Mouse (Mus musculus): ENCODE results near the gene Shox2. TPM values are rescaled to one million over a fixed set of nuclear protein-coding genes. Genes with fewer than 3 reads are reported as not detected.

Gene Shox2
- total RNA-seq (2023), result not detected in 4 replicates

DNA sequence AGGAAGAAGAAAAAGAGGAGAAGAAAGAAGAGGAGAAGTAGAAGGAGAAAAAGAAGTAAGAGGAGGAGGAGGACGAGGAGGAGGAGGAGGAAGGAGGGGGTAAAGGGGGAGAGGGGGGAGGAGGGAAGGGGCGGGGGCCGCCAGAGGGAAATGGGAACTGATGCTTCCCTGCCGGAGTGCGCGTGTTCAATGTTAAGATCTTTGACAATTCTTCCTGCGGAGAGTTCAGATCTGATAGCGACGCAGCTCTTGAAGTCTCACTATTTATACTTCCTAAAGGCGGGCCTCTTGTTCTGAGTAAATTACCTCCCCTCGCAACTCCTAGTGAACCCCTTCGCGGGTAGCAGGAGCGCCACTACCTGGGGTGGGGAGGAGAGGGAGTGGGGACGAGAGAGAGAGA lies at the start of gene Shox2:
Shox2 (minus strand) TSS at position 66 of the 400 bp plus-strand sequence.

DNA sequence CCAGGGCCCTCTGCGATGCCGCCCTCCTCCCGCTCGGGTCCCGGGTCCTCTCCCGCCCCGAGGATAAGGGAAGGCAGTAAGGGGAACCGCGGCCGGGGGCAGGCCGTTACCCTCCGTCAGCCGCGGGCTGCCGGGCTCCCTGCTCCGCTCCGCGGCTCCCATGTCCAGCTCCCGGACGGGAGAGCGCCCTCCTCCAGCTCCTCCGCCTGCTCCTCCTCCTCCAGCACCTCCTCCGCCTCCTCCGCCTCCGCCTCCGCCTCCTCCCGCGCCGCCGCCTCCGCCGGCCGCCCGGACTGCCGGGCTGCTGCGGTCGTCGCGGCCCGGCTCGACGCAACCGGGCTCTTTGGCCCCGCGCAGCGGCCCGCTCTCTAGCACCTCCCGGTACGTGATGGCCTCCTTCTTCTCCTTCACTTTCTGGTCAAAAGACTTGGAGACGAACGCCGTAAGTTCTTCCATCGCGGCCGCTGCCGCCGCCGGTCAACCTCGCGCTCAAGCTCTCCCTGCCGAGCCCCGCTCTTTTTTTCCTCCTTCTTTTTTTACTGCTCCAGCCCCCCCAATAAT lies 390 bp downstream of the Shox2 start, which contains the start of gene Rsrc1:
Rsrc1 (plus strand) TSS at position 290 of the 561 bp plus-strand sequence.

Other genes with a start within 250 kb of the Shox2 start
- gene Rsrc1, start 381 bp downstream of the Shox2 start, total RNA-seq (2023), result 32.6 to 41.1 TPM (median 34.5 TPM) in 4 replicates

Measured in B cell, adult 62 days (primary cell).